Mouse (Mus musculus) limb, embryonic 13.5 days (tissue): ENCODE measurements around the gene Daam1. TPM values are rescaled to one million over a fixed set of nuclear protein-coding genes. Genes with fewer than 3 reads are reported as not detected.
A peak's percentile ranks its signal among the peaks of the same experiment; 100 is the strongest.

ENCODE experiments used
- ATAC-seq: fragments of 200-750 bp; cut with Nextera tagmentation; 2 replicates; pipeline ENCODE4 v1.8.0; 2017; ENCODE audit warnings: low read depth, moderate number of reproducible peaks, moderate TSS enrichment; ENCODE audit not compliant: low FRiP score
- H3K27ac ChIP-seq: fragments of 300-500 bp; sonication (generic); 2 replicates; pipeline ENCODE4 v1.5.1; 2015; ENCODE audit warnings: inconsistent platforms, mild to moderate bottlenecking, moderate library complexity
- H3K27me3 ChIP-seq: fragments of 300-500 bp; sonication (generic); 2 replicates; pipeline ENCODE4 v1.6.1; 2015; ENCODE audit warnings: mild to moderate bottlenecking, inconsistent platforms
- H3K36me3 ChIP-seq: fragments of 300-500 bp; sonication (generic); 2 replicates; pipeline ENCODE4 v1.6.1; 2015; ENCODE audit warnings: inconsistent platforms, mild to moderate bottlenecking, moderate library complexity
- H3K4me1 ChIP-seq: fragments of 300-500 bp; sonication (generic); 2 replicates; pipeline ENCODE4 v1.6.1; 2015; ENCODE audit warnings: inconsistent platforms
- H3K4me2 ChIP-seq: fragments of 300-500 bp; sonication (generic); replicated peaks from 2 replicates; pipeline ENCODE4 v1.6.1; 2015; ENCODE audit warnings: inconsistent platforms, mild to moderate bottlenecking, moderate library complexity
- H3K4me3 ChIP-seq: fragments of 300-500 bp; sonication (generic); 2 replicates; pipeline ENCODE4 v1.5.1; 2015; ENCODE audit warnings: moderate library complexity, mild to moderate bottlenecking, inconsistent platforms
- H3K9ac ChIP-seq: fragments of 300-500 bp; sonication (generic); 2 replicates; pipeline ENCODE4 v1.6.1; 2015; ENCODE audit warnings: mild to moderate bottlenecking, inconsistent platforms
- H3K9me3 ChIP-seq: fragments of 300-500 bp; sonication (generic); 2 replicates; pipeline ENCODE4 v1.6.1; 2016; ENCODE audit warnings: inconsistent platforms
- WGBS: fragments of 180-500 bp; shearing (Covaris S2); methylation state at CpG from one replicate; pipeline ENCODE4 v1.1.7; 2015; 5-methylcytosine and 5-hydroxymethylcytosine counted together
- polyA plus RNA-seq: library from polyadenylated mRNA; unstranded; fragments of >200 nt; fragmentation: Nextera tagmentation; extraction: Ambion mirVana; gene quantifications from 2 replicates; pipeline ENCODE4 v1.2.1, GENCODE M21; 2015

The Daam1 gene
- polyA plus RNA-seq, 1 experiment from 2014 or later = 8.7 TPM

DNA sequence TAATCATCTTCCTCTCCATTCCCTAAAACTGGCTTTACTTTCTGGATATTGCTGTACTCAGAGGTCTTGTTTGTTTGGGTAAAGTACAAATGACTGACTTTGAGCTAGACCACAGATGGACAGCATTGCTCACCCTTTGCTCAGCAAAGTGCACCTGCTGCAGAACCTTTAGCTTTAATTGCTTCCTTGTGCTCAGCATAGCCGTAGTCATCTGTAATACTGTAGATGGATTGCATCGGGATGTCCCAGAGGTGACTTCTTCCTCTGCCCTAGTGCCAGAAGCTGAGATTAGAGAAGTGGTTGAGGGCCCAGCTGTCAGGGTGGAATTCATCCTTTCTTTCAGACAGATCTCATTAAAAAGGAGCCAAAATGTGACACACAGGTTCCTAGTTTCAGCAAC lies 56.1 kb downstream of the Daam1 start:
- ATAC-seq = no peak
- Histone ChIP-seq H3K9me3 (no peaks in the 10 kb centered on the region), H3K9ac (no peak overlapping the region), H3K4me3 (no peak overlapping the region), H3K36me3 (no peaks in the 10 kb centered on the region), H3K27me3 (no peaks in the 10 kb centered on the region), H3K4me2 (no peak overlapping the region), H3K27ac (no peak overlapping the region), H3K4me1 (peaks cover 78% of the 10 kb centered on the region)
- 66% methylated on average over 2 of the region's 2 CpGs for WGBS

- Histone ChIP-seq H3K4me2 (no peak overlapping the region), H3K27me3 (no peaks in the 10 kb centered on the region), H3K4me1 (peaks cover 66% of the 10 kb centered on the region), H3K4me3 (no peak overlapping the region), H3K27ac (no peak overlapping the region), H3K9ac (no peak overlapping the region), H3K36me3 (no peaks in the 10 kb centered on the region), H3K9me3 (no peaks in the 10 kb centered on the region)
- ATAC-seq = no peak
- 90% methylated on average over 6 of the region's 6 CpGs for WGBS
These were observed 57.5 kb downstream of the Daam1 start for GRCm38 (mm10) chr12:71888370-71888769.

- Histone ChIP-seq H3K4me3 (no peak overlapping the region), H3K4me1 (peaks cover 64% of the 10 kb centered on the region), H3K9me3 (no peaks in the 10 kb centered on the region), H3K27ac (no peak overlapping the region), H3K4me2 (no peak overlapping the region), H3K9ac (no peak overlapping the region), H3K36me3 (no peaks in the 10 kb centered on the region), H3K27me3 (no peaks in the 10 kb centered on the region)
- no peak for ATAC-seq
- WGBS = 77% methylated on average over 8 of the region's 8 CpGs
These were observed 58.4 kb downstream of the Daam1 start for GRCm38 (mm10) chr12:71889266-71889665.

DNA sequence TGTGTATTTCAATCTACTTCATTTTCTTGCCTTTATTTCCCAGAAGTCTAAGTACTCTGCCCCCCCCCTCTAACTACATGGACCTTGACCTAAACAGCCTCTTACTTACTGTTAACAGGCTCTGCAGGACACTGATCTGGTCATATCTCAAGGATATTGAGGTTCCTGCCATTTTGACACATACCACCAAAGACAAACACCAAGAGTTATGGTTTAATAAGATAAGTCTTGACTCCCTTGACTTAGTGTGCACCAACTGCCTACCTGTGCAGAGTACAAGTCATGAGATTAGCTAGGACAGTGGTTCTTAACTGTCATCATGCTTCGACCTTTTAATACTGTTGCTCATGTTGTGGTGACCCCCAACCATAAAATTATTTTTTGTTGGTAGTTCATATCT lies 59.4 kb downstream of the Daam1 start:
- Histone ChIP-seq H3K4me2 (no peak overlapping the region), H3K36me3 (no peaks in the 10 kb centered on the region), H3K4me1 (peaks cover 55% of the 10 kb centered on the region), H3K9me3 (no peaks in the 10 kb centered on the region), H3K4me3 (no peak overlapping the region), H3K9ac (no peak overlapping the region), H3K27me3 (no peaks in the 10 kb centered on the region), H3K27ac (no peak overlapping the region)
- 83% methylated on average over 1 of the region's 1 CpGs for WGBS
- ATAC-seq = no peak

DNA sequence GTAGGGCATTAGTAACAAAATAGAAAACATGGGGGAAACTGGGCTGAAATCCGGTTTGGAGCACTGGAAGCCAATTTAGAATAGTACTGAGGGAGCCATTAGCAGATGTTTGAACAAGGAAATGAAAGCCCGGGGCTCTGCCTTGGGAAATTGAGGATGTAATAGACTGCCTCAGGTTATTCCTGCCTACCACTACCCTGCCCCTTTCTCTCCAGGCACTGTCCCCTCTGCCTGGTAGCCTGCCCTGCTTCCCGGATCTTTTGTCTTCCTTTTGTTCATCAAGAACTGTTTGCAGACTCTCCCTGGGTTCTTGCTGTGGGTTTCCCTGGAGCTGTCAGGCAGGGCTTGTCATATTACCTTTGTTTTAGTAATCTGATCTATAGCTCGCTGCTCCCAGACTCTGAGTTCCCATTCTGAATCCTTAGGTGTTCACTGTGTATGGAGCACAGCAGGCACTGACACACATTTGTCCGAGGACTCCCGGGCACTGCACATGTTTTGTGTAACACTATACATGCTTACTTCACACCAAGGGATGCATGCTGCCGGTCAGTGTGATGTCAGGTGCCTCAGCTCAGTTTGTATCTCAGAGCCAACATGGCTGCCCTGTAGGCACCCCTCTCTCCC lies 61.0 kb downstream of the Daam1 start:
- no peak overlapping the region for H3K9ac ChIP-seq
- H3K4me3 ChIP-seq = no peak overlapping the region
- H3K27ac ChIP-seq = no peak overlapping the region
- H3K9me3 ChIP-seq = no peaks in the 10 kb centered on the region
- H3K27me3 ChIP-seq = no peaks in the 10 kb centered on the region
- peaks cover 39% of the 10 kb centered on the region for H3K4me1 ChIP-seq
- ATAC-seq = no peak; the same call in 1 of the 2 replicates
- peaks cover 6% of the 10 kb centered on the region for H3K36me3 ChIP-seq
- WGBS = 45% methylated on average over 7 of the region's 7 CpGs
- H3K4me2 ChIP-seq = no peak overlapping the region

- Histone ChIP-seq H3K9ac (no peak overlapping the region), H3K27ac (no peak overlapping the region), H3K4me2 (no peak overlapping the region), H3K9me3 (no peaks in the 10 kb centered on the region), H3K27me3 (no peaks in the 10 kb centered on the region), H3K4me3 (no peak overlapping the region), H3K4me1 (peaks cover 33% of the 10 kb centered on the region), H3K36me3 (peaks cover 16% of the 10 kb centered on the region)
- ATAC-seq = no peak
- WGBS = 58% methylated on average over 9 of the region's 9 CpGs
These were observed 62.2 kb downstream of the Daam1 start for GRCm38 (mm10) chr12:71892996-71893605.

- no peak overlapping the region for H3K4me2 ChIP-seq
- H3K4me1 ChIP-seq = peaks cover 11% of the 10 kb centered on the region; the same call in 1 of the 2 replicates
- ATAC-seq = no peak
- 69% methylated on average over 5 of the region's 5 CpGs for WGBS
- peak overlapping the region; percentile 6; the same call in 1 of the 2 replicates for H3K27ac ChIP-seq
- no peak overlapping the region for H3K9ac ChIP-seq
- peaks cover 31% of the 10 kb centered on the region for H3K36me3 ChIP-seq
- no peak overlapping the region for H3K4me3 ChIP-seq
- H3K27me3 ChIP-seq = no peaks in the 10 kb centered on the region
- H3K9me3 ChIP-seq = peaks cover 7% of the 10 kb centered on the region; the same call in 1 of the 2 replicates
These were observed 67.4 kb downstream of the Daam1 start for GRCm38 (mm10) chr12:71898231-71898630.

GRCm38 (mm10) chr12:71898666-71899520 lies 68.0 kb downstream of the Daam1 start:
- H3K9me3 ChIP-seq = peaks cover 7% of the 10 kb centered on the region; the same call in 1 of the 2 replicates
- H3K9ac ChIP-seq = no peak overlapping the region
- WGBS = 53% methylated on average over 7 of the region's 7 CpGs
- H3K27me3 ChIP-seq = no peaks in the 10 kb centered on the region
- ATAC-seq = no peak
- no peak overlapping the region for H3K4me2 ChIP-seq
- H3K4me3 ChIP-seq = no peak overlapping the region
- peaks cover 11% of the 10 kb centered on the region; the same call in 1 of the 2 replicates for H3K4me1 ChIP-seq
- H3K27ac ChIP-seq = peak overlapping the region; percentile 6; the same call in 1 of the 2 replicates
- H3K36me3 ChIP-seq = peaks cover 31% of the 10 kb centered on the region

DNA sequence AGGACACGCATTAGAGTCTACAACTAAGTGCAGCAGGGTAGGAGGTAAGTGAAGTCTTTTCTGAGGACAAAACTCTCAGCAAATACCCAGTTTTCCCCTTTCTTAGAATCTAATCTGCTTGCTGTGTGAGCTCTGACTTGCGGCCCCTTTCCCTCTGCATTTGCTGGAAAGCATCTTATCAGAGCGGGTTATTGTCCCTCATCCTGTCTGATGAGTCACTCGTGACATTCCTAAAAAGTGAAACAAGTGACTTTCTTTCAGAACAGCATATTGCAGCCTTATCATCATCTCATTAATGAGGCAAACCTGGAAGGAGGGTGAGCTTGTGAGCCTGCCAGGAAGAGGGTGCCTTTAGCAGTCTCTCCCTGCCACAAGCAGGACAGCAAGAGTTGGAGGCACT lies 68.7 kb downstream of the Daam1 start:
- Histone ChIP-seq H3K4me1 (peaks cover 11% of the 10 kb centered on the region; the same call in 1 of the 2 replicates), H3K9me3 (peaks cover 7% of the 10 kb centered on the region; the same call in 1 of the 2 replicates), H3K9ac (no peak overlapping the region), H3K4me2 (no peak overlapping the region), H3K27ac (no peak overlapping the region), H3K36me3 (peaks cover 31% of the 10 kb centered on the region), H3K4me3 (no peak overlapping the region), H3K27me3 (no peaks in the 10 kb centered on the region)
- WGBS = 88% methylated on average over 4 of the region's 4 CpGs
- no peak for ATAC-seq

DNA sequence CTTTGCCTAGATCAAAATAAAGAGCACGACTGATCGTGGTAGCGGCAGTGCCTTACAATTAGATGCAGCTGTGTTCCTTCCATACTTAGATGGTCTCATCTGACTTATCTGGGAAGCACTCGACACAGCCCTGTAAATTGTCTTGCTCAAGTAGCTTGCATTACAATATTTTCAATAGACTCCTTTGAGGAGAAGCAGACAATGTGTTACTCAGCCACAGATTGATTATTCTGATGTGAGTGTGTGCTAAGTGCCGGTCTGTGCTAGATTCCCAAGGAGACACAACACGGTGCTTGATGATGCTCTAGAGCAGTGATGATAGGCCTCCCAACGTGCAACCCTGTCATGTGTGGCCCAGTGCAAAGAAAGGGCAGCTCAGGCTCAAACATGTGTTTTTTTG lies 70.3 kb downstream of the Daam1 start:
- Histone ChIP-seq H3K27ac (no peak overlapping the region), H3K36me3 (peaks cover 29% of the 10 kb centered on the region), H3K9ac (no peak overlapping the region), H3K4me3 (no peak overlapping the region), H3K4me1 (peaks cover 14% of the 10 kb centered on the region), H3K27me3 (no peaks in the 10 kb centered on the region), H3K9me3 (peaks cover 7% of the 10 kb centered on the region; the same call in 1 of the 2 replicates), H3K4me2 (no peak overlapping the region)
- ATAC-seq = no peak
- 66% methylated on average over 7 of the region's 7 CpGs for WGBS

GRCm38 (mm10) chr12:71901859-71902258 lies 71.0 kb downstream of the Daam1 start:
- H3K9ac ChIP-seq = no peak overlapping the region
- H3K36me3 ChIP-seq = peaks cover 25% of the 10 kb centered on the region
- H3K27ac ChIP-seq = no peak overlapping the region
- 95% methylated on average over 6 of the region's 6 CpGs for WGBS
- no peak overlapping the region for H3K4me3 ChIP-seq
- no peak for ATAC-seq
- H3K4me2 ChIP-seq = no peak overlapping the region
- peaks cover 7% of the 10 kb centered on the region; the same call in 1 of the 2 replicates for H3K9me3 ChIP-seq
- no peaks in the 10 kb centered on the region for H3K27me3 ChIP-seq
- H3K4me1 ChIP-seq = peaks cover 20% of the 10 kb centered on the region

DNA sequence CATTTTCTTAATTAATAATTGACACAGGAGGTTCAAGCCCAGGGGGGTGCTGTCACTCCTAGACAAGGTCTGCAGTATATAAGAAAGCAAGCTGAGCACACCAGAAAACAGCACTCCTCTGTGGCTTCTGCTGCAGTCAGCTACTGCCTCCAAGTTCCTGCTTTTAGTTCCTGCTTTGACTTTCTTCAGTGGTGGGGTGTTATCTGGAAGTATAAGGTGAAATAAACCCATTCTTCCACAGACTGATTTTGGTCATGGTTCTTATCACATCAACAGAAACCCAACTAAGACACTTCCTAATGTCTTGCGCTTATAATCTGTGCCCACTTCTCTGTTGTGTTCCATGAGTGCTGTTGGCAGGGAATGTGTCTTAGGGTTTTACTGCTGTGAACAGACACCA lies 71.4 kb downstream of the Daam1 start:
- H3K4me2 ChIP-seq = no peak overlapping the region
- H3K27ac ChIP-seq = no peak overlapping the region
- no peak for ATAC-seq
- H3K9me3 ChIP-seq = peaks cover 7% of the 10 kb centered on the region; the same call in 1 of the 2 replicates
- peaks cover 22% of the 10 kb centered on the region for H3K36me3 ChIP-seq
- peaks cover 25% of the 10 kb centered on the region for H3K4me1 ChIP-seq
- H3K4me3 ChIP-seq = no peak overlapping the region
- H3K27me3 ChIP-seq = no peaks in the 10 kb centered on the region
- WGBS = 98% methylated on average over 1 of the region's 1 CpGs
- H3K9ac ChIP-seq = no peak overlapping the region
